Mouse (Mus musculus) right cerebral cortex, postnatal 10 days (tissue): ENCODE measurements around the gene Adgrl3.

Source experiments
- DNase-seq, 2 experiments: peaks; one replicate each; pipeline ENCODE4 v3.0.0; 2021; ENCODE audit warnings: low spot score in 2 of 2

Gene Adgrl3

DNA sequence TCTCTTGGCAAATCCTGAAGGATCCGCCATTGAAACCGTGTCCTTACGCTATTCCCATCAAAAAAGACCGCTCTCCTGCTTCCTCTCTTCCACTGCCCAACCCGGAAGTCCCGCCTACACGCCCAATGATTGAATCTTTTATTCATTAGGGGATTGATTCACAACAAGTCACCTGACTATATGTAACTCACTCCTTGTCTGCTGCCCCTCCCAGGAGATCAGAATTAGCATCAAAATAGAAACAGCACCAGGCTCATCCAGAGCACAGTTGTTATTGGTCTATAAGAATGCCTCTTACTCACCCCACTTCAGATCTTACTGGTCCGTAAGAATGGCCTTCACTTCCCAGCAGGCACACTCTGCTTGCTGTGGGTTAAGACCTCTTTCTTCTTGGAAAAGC is 536.1 kb downstream of the Adgrl3 start:
- no peak for DNase-seq

DNA sequence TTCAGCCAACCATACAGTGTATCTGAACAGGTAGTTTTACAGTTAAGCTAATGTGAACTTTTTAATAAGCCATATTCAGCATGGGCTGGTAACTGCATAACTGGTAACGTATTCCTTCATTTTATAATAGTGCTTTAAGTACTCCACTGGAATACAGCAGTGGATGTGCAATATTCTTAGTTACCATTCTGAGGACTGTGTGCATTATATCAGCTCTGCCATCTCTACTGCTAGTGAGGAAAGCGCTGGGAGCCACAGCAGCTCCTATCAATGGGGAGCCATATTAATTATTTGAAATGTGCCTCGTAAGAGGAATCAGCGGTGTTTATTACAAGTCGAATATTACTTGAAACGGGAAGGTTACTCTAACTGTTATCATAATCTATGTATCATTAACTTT is 539.0 kb downstream of the Adgrl3 start:
- no peak for DNase-seq

DNA sequence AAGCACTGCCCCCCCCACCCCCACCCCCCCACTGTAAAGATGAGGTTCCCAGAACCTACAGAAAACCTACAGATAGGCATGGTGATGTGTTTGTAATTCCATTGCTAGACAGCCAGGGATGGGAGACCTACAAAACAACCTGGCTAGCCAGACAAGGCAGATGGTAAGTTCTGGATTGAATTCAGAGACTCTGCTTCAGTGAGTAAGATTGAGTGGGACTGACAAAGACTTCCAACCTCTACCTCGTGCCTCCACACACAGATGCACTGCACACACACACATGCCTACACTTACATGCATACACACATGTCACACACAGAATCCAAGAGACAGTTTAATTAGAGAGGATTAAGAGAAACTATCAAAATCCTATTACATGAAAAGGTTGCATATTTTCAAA is 544.4 kb downstream of the Adgrl3 start:
- DNase-seq: no peak

DNA sequence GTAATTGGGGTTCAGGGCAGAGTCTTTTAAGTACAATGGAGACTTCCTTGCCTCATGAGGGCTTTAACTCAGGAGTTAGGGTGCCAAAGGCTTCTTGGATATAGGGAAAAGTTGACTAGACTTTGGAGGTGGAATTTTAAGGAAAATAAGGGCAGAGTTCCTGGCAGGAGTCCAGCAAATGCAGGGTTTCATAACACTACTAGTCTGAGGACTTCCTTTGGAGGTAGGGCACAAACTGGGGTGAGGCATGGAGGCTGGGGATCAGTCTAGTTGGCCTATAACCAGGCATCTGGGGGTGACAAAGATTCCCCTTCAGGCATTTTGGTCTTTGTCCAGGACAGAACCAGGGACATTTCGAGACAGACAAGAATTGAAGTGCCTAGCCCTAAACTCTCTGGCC is 546.6 kb downstream of the Adgrl3 start:
- no peak for DNase-seq

DNA sequence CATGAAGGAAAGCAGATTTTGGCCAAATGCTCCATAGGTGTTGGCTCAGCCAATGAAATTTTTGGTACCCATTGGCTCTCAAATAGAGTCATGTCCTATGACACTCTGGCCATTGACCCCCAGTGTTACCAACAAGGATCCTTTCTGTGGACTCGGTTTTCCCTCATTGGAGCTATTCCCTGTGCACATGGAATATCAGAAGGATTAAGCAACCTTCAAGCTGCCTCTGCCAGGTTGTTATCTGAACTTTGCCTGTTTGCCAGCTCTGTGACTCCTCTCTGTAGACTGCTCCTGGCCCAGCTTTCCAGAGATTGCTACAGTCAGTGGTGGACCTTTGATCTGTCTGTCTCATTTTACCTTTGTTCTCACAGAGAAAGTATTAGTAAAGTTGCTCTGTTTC is 548.8 kb downstream of the Adgrl3 start:
- no peak for DNase-seq

DNA sequence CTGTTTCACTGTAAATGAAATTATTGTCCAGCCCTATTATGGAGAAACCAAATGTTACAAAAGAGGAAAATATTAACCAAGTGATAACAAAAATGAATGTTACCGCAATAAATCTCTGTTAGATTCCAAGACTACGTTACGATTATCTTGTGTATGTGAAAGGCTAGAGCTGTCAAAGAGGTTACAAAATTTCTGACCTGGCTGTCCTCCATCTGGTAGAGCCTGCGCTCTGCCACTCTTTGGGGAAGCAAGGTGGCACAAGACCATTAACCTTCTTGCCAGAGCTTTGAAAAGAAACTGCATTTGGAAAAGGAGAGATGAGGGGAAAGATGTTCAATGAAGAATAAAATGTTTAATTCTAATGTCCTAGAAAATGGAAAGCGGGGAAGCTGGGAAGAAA is 562.9 kb downstream of the Adgrl3 start:
- no peak for DNase-seq

DNA sequence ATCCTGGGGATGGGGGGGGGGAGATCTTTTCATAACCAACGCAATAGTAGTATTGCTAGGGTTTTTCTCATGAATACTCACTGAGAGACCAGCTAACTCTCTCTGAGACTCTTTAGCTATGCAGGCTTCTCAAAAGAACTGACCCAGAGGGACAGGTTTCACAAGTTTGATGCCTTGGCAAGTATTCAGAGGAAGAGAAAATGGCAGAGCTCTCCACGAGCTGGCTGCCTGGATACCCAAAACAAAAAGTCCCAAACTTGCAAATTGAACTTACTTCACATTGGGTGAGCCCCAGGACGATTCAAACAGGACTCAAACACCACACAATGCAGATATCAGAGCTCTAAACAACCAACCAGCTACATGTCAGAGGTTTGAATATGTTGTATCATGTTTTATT is 563.5 kb downstream of the Adgrl3 start:
- DNase-seq: no peak

DNA sequence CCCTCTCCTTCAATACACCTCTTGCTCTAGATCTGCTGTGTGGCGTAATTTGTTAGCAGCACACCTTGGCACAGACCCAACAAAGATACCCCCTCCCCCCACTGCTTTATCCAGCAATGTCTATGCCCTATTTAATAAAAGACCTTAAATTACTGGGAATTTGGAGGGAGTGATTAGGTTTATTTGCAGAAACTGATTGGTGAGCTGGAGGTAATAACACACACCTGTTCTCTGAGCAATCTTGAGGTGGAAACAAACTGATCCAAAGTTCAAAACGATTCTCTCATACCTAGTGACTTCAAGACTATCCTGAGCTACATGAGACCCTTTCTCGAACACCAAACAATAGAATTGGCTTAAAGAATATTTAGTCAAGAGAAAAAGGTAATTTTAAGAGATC is 565.0 kb downstream of the Adgrl3 start:
- DNase-seq: no peak

DNA sequence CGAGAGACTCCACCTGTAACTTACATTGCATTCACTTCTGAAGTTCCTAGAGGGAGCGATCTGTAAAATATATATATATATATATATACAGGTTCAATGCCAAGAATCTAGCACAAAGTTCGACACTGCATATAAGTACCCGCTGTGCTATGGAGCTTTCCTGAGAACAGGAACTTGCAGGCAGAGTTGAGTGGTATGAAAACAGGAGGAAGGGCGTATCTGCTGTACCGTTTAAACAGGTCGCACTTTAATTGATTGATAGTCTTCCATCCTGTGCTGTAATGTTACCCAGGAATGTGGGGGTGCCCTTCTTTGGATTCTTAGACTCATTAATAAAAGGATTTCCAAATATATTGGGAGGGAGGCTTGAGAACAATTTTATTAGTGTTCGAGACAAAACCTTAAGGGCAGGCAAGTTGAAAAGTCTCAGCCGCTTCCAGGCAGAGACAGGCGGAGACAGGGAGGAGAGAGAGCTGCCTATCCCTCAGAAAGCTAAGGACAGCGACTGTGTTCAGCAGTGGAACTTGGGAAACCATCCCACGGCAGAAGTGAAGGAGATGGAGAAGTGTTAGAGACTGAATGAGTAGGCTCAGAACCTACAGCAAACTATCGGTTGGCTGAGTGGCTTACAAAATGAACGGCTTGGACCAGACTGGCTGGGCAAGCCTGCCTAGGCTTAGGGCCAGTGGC is 570.2 kb downstream of the Adgrl3 start:
- DNase-seq: no peak

DNA sequence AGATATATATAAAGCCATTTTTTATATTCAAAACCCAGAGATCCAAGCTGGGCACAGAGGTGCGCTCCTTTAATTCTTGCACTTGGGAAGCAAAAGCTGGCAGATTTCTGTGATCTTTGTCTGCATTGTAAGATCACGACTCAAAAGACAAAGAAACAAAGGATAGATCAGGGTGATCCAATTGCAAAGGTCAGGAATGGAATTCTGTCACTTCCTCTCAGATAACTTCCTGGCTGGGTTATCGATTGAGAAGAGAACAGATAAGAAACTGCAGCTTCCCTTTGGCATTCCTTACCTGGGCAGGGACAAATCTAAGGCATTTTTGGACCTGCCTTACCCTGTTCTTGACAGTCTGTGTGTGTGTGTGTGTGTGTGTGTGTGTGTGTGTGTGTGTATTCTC is 571.5 kb downstream of the Adgrl3 start:
- no peak for DNase-seq

DNA sequence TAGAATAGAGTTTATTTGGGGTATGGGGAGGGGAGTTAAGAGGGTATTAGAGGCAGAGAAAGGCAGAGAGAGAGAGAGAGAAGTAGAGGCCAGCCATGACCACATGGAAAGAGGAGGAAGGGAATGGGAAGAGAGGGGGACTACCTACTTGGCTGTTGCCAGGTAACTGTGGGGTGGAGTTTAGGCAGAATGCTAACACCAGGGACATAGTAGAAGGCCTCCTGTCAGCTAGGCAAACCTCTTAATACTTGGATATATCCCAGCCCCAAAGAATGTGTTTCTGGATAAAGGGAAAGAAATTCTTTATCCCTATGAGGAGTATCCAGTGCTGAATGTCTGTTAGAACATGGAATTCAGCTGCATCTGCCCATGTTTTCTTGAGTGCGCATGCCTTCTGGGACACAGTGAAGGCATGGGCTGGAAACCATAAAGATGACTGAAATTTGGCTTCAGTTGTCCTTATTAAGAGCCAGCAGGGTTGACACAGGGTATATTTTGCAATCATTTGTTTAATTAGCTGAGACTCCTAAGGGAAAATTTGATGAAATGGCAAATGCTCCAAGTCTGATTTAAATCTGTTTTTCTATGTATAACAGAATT is 573.6 kb downstream of the Adgrl3 start:
- no peak for DNase-seq

DNA sequence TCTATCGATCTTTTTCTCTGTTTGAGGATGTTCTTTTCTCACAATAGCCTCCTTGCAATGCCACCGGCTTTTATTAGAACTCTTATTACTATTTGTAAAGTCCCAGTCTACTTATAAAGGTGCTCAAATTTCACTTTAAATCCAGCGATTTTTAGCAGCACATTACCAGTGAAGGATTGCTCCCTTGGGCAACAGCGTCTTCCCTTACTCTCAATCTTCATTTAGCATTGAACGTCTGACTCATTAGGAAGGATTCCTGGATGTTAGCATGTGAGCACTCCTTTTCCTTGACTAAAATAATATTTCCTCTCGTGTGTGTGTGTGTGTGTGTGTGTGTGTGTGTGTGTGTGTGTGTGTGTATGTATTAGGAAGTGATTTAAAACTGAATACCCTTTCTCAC is 578.1 kb downstream of the Adgrl3 start:
- DNase-seq: no peak

DNA sequence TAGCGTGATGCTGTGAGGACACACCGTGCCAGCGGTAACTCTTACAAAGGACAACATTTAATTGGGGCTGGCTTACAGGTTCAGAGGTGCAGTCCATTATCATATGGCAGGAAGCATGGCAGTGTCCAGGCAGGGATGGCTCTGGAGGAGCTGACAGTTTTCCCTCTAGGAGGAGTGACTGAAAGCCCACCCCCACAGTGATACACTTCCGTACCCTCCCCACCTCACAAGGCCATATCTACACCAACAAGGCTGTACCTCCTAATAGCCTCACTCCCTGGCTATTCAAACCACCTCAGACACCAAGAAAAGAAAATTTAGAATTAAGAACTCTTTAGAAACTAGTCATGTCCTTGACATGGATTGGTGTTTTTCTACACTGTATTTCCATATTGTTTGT is 583.0 kb downstream of the Adgrl3 start:
- DNase-seq: no peak

DNA sequence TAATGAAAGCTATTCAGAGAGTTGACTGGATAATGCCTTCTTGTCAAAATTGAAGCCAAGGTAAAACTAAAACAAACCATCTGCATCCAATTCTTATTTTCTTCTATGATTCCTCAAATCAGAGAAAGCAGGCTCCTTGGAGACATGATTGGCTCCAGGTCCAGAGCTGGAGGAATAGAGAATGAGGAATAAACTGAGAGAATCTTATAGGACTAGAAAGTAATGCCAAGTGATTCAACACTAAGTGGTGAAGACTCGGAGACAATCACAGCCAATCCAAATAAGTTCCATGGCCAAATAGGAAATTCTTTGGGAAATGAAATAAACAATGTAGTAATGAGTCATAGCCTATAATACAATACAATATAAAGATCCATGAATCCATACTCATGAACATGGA is 585.7 kb downstream of the Adgrl3 start:
- no peak for DNase-seq

DNA sequence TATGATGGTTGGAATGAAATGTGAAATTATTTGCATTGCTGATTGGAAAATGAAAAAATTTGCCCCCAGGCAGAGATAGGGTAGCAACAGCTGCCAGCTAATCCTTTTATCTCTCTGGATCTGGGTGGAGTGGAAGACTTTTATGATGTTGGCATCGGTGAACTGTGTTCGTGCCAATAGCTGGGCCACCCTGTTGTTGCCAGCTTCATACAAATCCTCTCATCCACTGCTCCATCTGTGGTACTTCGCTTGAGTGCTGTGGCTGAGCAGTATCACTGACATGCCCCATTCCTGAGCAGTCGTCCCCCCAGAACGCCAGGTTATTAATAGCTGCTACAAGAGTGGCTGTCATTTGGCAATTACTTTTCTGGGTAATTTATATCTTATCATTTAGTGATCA is 590.3 kb downstream of the Adgrl3 start:
- peak; percentile 26 to 38 for DNase-seq

DNA sequence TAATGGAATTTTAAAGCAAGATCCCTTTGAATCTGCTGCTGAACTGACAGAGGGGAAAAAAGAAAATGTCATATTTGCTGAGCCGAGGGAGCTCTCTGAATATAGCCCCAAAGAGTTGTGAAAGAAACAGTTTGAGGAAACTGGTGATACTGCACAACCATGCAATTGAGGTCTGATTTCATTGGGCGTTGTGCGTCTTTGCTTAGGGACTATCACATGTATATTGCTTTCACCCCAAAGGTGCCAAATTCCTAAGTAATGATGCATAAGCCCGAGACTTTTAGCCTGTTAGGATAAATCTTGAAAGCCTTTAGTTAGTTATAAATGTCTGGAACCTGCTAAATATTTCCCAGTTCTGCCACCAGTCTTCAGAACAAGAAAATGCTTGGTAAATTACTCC is 594.7 kb downstream of the Adgrl3 start:
- no peak for DNase-seq

DNA sequence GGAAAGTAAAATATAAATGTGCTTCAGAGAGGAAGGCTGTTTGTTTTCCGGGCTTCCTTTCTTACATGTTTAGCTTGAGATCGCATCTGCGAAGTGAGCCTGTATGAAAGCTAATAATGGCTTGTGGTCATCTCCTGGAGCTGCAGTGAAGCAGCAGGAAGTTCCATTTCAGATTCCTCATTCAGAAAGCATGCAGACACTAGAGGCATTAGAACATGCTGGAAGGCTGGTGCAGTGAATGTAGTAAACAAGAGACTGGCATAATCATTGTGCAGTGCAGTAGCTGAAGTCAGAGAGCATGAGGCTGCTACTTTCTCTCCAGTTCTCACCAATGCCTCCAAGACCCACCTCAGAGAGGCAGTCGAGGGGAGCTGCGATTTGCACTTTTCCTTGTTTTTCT is 601.2 kb downstream of the Adgrl3 start:
- DNase-seq: no peak

DNA sequence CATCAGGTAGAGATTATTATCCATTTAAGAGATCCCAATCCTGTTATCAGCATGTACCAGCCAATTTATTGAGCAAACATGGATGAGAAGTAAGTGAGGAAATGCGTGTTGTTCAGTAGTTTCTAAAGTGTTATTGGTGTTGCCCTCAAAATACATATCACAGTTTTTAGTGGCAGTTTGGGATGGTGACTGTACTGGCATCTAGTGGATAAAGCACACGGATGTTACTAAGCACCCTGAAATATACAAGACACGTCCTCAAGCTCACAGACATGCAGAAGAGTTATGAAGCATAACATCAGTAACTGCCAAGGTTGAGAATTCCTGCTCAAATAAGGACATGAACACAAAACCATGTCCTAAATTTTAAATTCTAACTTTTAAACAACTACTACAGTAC is 601.8 kb downstream of the Adgrl3 start:
- no peak for DNase-seq

DNA sequence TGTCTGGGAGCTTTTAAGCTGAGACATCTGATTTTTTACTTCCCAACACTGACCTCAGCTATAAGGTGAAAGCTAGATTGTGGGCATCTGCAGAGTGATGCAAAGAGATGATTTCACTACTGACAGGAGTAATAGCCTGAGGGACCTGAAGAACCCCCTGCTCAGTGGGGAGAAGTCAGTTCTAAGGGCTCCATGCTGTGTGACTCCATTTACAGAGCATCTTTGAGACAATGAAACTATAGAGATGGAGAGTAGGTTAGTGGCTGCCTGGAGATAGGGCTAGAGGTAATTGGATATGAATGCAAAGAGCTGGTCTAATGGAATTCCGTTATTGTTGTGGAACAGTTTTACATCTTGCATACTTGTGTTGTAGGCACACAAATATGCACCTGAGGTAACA is 603.9 kb downstream of the Adgrl3 start:
- DNase-seq: no peak

DNA sequence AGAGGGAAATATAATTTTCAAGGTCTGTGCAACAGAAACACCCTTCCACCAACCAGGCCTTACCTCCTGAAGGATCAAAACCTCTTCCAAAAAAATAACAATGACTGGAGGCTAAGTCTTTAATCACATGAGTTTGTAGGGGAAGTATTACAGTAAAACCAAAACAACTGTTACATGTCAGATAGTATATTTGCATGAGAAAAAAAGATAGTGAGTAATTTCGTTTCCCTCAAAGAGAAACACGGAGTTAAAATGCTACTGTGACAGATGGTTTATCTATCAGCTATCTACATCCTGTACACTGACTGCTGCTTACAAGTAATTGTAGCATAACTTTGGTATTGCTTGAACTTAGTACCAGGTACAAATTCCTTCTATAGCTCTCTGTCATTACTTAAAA is 616.2 kb downstream of the Adgrl3 start:
- DNase-seq: no peak

DNA sequence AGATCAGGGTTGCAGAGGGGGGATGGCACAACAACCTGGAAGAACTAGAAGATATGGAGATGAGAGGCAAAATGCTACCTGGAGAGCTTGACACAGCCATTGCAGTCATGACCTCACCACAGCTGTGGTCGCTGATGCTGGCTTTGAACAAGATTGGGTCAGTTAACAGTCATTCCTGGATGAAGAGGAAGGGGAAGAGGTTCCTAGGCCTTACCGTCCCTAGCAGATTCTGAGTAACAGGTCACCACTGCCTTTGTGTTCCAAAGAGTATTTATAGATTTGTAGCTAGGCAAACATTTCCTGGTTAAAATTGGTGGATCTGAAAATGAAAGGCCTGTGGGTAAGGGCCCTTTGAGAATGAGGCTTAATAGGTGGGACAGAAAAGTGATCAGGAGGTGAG is 618.5 kb downstream of the Adgrl3 start:
- no peak for DNase-seq

DNA sequence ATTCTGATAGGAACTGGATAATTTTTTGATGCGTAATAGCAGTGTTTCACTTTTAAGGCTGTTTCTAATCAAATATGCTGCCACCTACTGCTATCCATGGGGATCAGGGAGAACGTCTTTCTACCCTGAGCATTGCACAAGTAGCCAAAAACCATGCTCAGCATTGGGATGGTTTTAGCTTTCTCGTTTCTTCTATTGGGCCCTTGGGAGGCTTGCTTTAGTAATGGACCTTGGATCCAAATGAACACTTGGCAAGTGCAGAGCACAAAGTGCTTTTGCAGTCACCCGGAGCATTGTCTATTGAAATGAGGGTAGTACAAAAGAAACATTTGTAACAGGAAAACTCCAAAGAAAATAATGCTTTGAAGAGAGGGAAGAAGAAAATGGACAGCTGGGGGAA is 620.2 kb downstream of the Adgrl3 start:
- DNase-seq: peak; percentile 28 to 29

DNA sequence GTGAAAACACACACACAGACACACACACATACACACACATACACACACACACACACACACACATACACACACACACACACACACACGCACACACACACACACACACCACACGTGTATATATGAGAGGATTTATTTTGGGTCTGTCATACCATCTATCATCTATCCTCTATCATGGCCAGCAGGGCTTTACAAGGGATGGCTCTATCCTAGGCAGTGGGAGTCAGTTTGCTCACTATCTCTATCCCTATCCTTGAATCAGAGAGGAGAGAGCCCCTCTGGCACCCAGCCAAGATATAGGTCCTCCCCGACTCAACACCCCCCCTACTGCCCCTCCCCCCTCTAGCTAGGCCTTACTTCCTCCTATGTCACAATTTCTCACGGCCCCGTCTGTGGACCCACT is 625.6 kb downstream of the Adgrl3 start:
- peak in 1 of 2 experiments; percentile 23 for DNase-seq

DNA sequence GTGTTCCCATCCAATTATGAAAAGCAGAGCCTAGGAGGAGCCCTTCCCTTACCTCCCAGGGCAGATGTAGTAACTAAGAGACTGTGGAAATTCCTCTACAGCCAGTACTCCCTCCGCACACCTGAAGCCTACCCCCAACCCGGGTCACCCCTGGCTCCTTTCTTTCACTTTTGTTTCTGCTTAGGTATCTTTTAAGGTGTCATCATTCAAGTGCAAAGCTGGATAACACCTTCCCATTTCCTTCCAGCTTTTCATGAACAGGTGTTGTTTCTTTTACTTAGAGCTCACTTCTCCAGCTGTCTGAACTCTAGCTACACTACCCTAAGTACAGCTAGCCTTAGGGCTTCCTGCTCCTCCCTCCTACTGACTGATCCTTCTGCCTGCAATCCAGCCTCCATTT is 634.0 kb downstream of the Adgrl3 start:
- DNase-seq: no peak
